Mouse (Mus musculus) forebrain, embryonic 16.5 days (tissue): ENCODE measurements at regions not wholly inside any gene's neighbourhood (a gene's known extent, or its start where the extent isn't known, plus 50 kb on each side); places are given as distances from the start of the nearest gene placed in this dataset.

ENCODE experiments used
- ATAC-seq: fragments of 200-750 bp; cut with Nextera tagmentation; 2 replicates; pipeline ENCODE4 v1.8.0; 2017; ENCODE audit warnings: mild to moderate bottlenecking, moderate library complexity
- H3K27ac ChIP-seq: fragments of 300-500 bp; sonication (generic); 2 replicates; pipeline ENCODE4 v1.5.1; 2014; ENCODE audit warnings: low read length, control low read depth
- H3K27me3 ChIP-seq: fragments of 300-500 bp; sonication (generic); replicated peaks from 2 replicates; pipeline ENCODE4 v1.6.1; 2014; ENCODE audit warnings: low read length; ENCODE audit not compliant: control insufficient read depth, insufficient read depth
- H3K36me3 ChIP-seq: fragments of 300-500 bp; sonication (generic); 2 replicates; pipeline ENCODE4 v1.6.1; 2014; ENCODE audit not compliant: control insufficient read depth, insufficient read depth
- H3K4me1 ChIP-seq: fragments of 300-500 bp; sonication (generic); replicated peaks from 2 replicates; pipeline ENCODE4 v1.6.1; 2014; ENCODE audit warnings: low read length; ENCODE audit not compliant: control insufficient read depth, insufficient read depth
- H3K4me2 ChIP-seq: fragments of 300-500 bp; sonication (generic); 2 replicates; pipeline ENCODE4 v1.6.1; 2014; ENCODE audit warnings: mild to moderate bottlenecking, low read length, control low read depth
- H3K4me3 ChIP-seq: fragments of 300-500 bp; sonication (generic); replicated peaks from 2 replicates; pipeline ENCODE4 v1.5.1; 2014; ENCODE audit warnings: mild to moderate bottlenecking, low read length, control low read depth
- H3K9ac ChIP-seq: fragments of 300-500 bp; sonication (generic); replicated peaks from 2 replicates; pipeline ENCODE4 v1.6.1; 2014; ENCODE audit warnings: low read depth, low read length, control low read depth
- H3K9me3 ChIP-seq: fragments of 300-500 bp; sonication (generic); 2 replicates; pipeline ENCODE4 v1.6.1; 2016; ENCODE audit warnings: low read length; ENCODE audit not compliant: control insufficient read depth
- WGBS: fragments of 180-500 bp; shearing (Covaris S2); extraction: QIAGEN DNeasy Blood & Tissue Kit; methylation state at CpG from one replicate; pipeline ENCODE4 v1.1.7; 2014; 5-methylcytosine and 5-hydroxymethylcytosine counted together

DNA sequence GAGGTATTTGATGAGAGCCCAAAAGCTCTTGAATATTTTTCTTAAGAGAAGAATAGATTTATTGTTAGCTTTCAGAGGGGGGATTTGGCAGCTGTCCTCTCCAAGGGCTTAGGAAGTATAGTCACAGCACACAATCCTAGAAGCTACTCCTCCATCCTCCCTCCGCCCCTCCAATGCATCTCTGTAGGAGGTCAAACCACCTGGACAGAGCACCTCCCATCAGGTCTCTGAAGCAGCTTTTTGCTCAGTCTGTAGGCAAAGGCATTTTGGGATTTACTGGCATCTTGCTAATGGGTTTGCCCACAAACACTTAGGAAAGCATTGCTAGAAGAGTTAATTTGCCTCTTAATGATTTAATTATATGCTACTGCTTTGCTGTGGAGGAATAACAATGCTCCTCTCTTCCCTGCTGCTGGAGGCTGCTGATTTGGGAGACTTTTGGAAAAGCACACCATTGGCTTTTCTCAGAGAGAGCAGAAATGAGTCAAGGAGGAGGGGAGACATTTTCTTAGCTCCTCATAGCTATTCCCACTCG lies 273.1 kb downstream of the Gm11011 start:
- no peak overlapping the region for H3K9ac ChIP-seq
- 21% methylated on average over 2 of the region's 2 CpGs for WGBS
- no peak overlapping the region for H3K4me2 ChIP-seq
- H3K36me3 ChIP-seq, result no peaks in the 10 kb centered on the region
- peak; percentile 43; the same call in 1 of the 2 replicates for ATAC-seq
- no peaks in the 10 kb centered on the region for H3K9me3 ChIP-seq
- peaks cover 14% of the 10 kb centered on the region for H3K4me1 ChIP-seq
- no peak overlapping the region for H3K4me3 ChIP-seq
- no peak overlapping the region for H3K27ac ChIP-seq
- H3K27me3 ChIP-seq, result no peaks in the 10 kb centered on the region

DNA sequence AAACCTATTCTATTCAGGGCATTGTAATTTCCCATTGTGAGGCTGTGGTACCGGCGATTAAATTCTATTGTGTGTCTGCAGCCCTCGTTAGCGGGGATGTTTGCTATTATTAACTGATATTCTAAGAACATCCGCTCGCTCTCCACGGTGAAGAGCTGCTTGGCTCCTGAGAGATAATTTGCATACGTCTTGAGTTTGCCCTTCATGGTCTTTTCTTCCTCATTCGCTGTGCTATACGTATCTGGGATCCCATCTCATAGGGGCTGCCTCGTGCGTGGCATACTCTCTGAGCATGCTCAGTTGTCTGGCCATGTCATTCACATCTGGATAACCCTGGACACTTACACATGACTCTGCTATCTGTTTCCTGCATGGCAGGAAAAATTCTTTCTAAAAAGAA lies 275.7 kb downstream of the Gm11011 start:
- Histone ChIP-seq H3K27ac (no peak overlapping the region), H3K4me2 (peak overlapping the region; percentile 13)
- no peak for ATAC-seq

DNA sequence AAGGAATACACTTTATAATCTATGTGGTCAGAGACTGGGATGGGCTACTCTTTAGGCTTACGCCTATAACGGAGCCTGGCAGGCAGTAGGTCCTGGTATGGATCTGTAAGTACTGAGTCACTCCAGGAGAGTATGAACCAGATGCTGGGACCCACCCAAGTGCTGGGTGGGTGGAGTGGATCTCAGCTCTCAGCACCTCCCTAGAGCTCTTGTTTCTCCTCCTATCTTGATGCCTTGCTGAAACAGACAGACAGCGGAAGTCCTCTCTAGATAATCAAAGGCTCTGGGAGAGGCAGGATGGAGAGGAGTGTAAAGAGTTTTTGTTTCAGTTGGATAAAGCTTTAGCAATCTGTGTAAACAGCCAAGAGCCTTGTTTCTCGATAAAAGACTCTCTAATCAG lies 276.2 kb downstream of the Gm11011 start:
- H3K4me2 ChIP-seq, result peak overlapping the region; percentile 13; the same call in 1 of the 2 replicates

More for the DNA sequence above, 275.7 kb downstream of the Gm11011 start:
- H3K4me1 ChIP-seq, result peaks cover 14% of the 10 kb centered on the region; the same call in 1 of the 2 replicates
- no peak overlapping the region for H3K9ac ChIP-seq
- no peak overlapping the region for H3K4me3 ChIP-seq
- H3K36me3 ChIP-seq, result no peaks in the 10 kb centered on the region
- WGBS, result 9% methylated on average over 12 of the region's 12 CpGs
- H3K9me3 ChIP-seq, result no peaks in the 10 kb centered on the region
- no peaks in the 10 kb centered on the region for H3K27me3 ChIP-seq

DNA sequence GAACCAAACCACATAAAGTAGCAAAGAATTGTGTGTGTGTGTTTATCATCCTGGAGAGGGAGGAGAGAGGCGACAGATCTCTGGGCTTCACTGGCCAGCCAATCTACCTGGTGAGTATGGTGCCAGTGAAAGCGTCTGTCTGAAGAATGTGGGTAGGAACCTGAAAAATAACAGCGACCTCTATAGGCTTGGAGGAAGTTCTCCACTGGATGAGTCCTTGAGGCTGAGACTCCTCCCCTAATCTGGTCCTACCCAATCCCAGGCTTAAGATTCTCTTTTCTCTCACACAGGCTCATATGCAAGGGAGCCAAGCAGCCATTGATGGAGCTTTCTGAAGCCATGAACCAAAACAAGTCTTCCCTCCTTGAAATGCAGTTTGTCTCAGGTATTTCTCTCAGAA lies 283.2 kb downstream of the Gm11011 start:
- no peaks in the 10 kb centered on the region for H3K9me3 ChIP-seq
- no peaks in the 10 kb centered on the region for H3K27me3 ChIP-seq
- H3K4me3 ChIP-seq, result no peak overlapping the region
- H3K27ac ChIP-seq, result no peak overlapping the region
- H3K36me3 ChIP-seq, result no peaks in the 10 kb centered on the region
- WGBS, result 88% methylated on average over 3 of the region's 3 CpGs
- peaks cover 9% of the 10 kb centered on the region for H3K4me1 ChIP-seq
- ATAC-seq, result no peak
- H3K4me2 ChIP-seq, result no peak overlapping the region
- H3K9ac ChIP-seq, result no peak overlapping the region

More for the DNA sequence above, 276.2 kb downstream of the Gm11011 start:
- Histone ChIP-seq H3K9me3 (no peaks in the 10 kb centered on the region), H3K4me1 (peaks cover 14% of the 10 kb centered on the region; the same call in 1 of the 2 replicates), H3K9ac (no peak overlapping the region), H3K4me3 (no peak overlapping the region), H3K27me3 (no peaks in the 10 kb centered on the region), H3K36me3 (no peaks in the 10 kb centered on the region), H3K27ac (no peak overlapping the region)
- no peak for ATAC-seq
- 37% methylated on average over 4 of the region's 4 CpGs for WGBS

DNA sequence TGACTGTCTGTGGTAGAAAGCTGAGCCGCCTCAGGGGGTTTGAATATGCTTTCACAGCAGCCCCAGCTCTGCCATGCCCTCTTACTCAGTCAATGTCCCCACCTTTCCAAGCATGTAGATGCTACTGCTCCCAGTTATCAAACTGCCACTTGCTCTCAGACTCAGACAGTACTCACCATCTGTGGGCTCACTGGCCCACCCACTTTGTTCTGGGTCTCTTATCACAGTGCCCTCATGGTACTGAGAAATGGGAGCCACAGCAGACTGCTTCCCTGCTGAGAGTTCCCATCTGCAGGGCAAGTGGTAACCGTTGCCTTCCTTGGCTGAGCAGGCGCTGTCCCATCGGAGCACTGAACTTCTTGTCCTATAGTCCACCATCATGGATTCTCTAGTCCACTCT lies 286.6 kb downstream of the Gm11011 start:
- H3K4me2 ChIP-seq, result no peak overlapping the region
- ATAC-seq, result no peak
- WGBS, result 82% methylated on average over 4 of the region's 4 CpGs

DNA sequence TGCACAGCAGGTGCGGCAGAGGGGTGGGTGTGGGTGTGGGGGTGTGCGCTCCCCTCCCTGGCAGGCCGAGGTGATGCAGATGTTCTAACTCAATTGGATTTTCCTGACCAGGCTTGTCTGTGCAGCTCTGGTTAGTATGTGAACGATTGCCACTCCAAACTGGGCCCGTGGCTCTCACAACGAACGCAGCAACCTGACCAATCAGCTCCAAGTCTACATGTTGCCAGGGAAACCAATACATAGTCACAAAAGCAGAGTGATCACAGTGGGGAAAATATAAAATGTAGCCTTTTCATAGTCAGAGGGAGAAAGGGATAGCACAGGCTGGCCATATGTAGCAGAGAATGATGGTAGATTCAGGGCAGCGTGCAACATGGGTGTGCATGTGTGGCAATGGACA lies 287.1 kb downstream of the Gm11011 start:
- no peak overlapping the region for H3K9ac ChIP-seq
- no peaks in the 10 kb centered on the region for H3K36me3 ChIP-seq
- WGBS, result 58% methylated on average over 8 of the region's 8 CpGs
- peaks cover 25% of the 10 kb centered on the region for H3K4me1 ChIP-seq
- ATAC-seq, result peak; percentile 72
- peak overlapping the region; percentile 25 for H3K27ac ChIP-seq
- no peak overlapping the region for H3K4me2 ChIP-seq
- no peaks in the 10 kb centered on the region for H3K27me3 ChIP-seq
- H3K9me3 ChIP-seq, result no peaks in the 10 kb centered on the region
- H3K4me3 ChIP-seq, result no peak overlapping the region

More for the DNA sequence above, 286.6 kb downstream of the Gm11011 start:
- Histone ChIP-seq H3K9me3 (no peaks in the 10 kb centered on the region), H3K4me1 (peaks cover 25% of the 10 kb centered on the region), H3K27ac (peak overlapping the region; percentile 25), H3K9ac (no peak overlapping the region), H3K27me3 (no peaks in the 10 kb centered on the region), H3K4me3 (no peak overlapping the region), H3K36me3 (no peaks in the 10 kb centered on the region)

DNA sequence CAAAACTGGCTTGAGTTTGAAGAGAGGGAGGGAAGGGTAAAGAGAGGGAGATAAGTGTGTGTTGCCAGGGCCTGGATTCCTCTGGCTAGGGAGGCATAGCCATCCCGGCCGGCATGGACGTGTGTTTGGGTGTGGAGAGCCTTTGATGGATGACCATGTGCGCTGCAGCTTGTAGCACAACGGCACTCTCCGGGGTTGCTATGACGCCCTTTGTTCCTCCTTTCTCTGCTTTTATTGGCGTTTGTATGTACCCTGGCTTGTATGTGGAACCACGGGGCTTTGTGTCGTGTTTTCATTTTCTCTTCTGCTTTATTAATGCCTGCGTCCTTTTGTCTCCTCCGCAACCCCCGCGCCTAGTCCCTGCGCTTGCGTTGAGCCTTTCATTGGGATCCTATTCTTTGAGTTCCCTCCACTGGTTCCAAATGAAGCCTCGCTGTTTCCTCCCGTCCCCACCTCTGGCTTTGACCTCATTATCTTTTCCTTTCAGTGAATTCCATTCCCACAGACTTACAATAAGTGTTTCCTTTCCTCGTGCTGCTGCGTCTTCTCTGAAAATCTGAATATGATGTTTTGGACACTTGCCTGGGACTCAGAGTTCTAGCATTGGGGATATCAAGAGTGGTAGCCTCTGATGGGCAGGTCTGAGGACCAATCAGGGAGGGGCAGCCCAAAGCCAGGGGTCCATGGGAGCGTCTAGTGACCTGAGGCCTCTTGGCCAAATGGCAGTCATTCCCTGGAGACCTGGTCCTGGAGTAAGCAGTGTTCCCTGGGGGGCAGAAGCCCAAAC lies 289.5 kb downstream of the Gm11011 start:
- Histone ChIP-seq H3K4me3 (peak overlapping the region; percentile 33), H3K27me3 (no peaks in the 10 kb centered on the region), H3K9ac (peak overlapping the region; percentile 58), H3K9me3 (no peaks in the 10 kb centered on the region), H3K4me2 (peak overlapping the region; percentile 62), H3K36me3 (no peaks in the 10 kb centered on the region), H3K4me1 (peaks cover 28% of the 10 kb centered on the region), H3K27ac (peak overlapping the region; percentile 62)
- peak; percentile 57 for ATAC-seq
- WGBS, result 4% methylated on average over 21 of the region's 21 CpGs

DNA sequence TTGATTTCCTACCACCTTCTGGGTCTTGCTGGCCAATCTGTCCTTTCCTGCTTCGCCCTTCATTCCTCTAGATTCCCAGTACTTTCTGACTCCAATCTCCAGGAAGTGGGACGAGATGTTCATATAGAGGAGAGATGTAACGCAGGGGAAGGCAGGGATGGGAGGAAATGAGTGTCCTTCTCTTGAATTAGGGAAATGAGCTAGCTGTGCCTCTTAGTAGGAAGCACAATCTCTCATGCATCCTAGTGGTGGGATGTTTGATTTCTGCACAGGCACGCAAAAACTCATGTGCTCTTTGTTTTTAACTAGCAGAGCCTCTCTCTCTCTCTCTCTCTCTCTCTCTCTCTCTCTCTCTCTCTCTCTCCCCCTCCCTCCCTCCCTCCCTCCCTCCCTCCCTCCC lies 290.3 kb downstream of the Gm11011 start:
- H3K27me3 ChIP-seq, result no peaks in the 10 kb centered on the region
- H3K9ac ChIP-seq, result no peak overlapping the region
- H3K27ac ChIP-seq, result no peak overlapping the region
- ATAC-seq, result no peak
- no peak overlapping the region for H3K4me3 ChIP-seq
- peaks cover 28% of the 10 kb centered on the region for H3K4me1 ChIP-seq
- no peaks in the 10 kb centered on the region for H3K36me3 ChIP-seq
- WGBS, result 59% methylated on average over 4 of the region's 4 CpGs
- H3K4me2 ChIP-seq, result no peak overlapping the region
- no peaks in the 10 kb centered on the region for H3K9me3 ChIP-seq

DNA sequence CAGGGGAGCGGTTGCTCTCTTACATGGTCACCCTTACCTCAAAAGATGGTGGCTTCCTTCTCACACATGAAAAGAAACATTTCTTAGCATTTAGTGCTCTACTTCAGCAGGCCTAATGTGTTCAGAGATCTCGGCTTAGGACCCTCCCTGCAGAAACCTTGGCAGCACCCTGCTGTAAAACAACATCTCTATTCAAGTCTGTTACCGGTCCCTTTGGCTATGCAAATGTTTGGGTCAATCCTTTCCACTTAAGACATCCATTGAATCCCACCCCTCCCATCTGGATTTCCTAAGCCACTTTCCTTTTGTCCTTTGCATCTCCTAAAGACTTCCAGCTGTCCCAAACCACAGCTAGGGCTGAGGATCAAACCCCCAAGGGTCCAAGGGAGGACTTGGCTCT lies 294.2 kb downstream of the Gm11011 start:
- H3K4me3 ChIP-seq, result no peak overlapping the region
- H3K4me1 ChIP-seq, result peaks cover 18% of the 10 kb centered on the region
- ATAC-seq, result no peak
- no peak overlapping the region for H3K27ac ChIP-seq
- no peak overlapping the region for H3K4me2 ChIP-seq
- no peak overlapping the region for H3K9ac ChIP-seq
- WGBS, result 19% methylated on average over 3 of the region's 3 CpGs
- H3K9me3 ChIP-seq, result no peaks in the 10 kb centered on the region
- H3K27me3 ChIP-seq, result no peaks in the 10 kb centered on the region
- H3K36me3 ChIP-seq, result no peaks in the 10 kb centered on the region
